Mouse (Mus musculus): ENCODE data around the gene Tmem132a.

GRCm38 (mm10) chr19:10842914-10843313 is 26.8 kb downstream of the Tmem132a start:
- TF ChIP-seq CTCF (IDR thresholded peaks at IDR 0.05; ENCODE audit: low read depth, low read length) (no peak), POLR2AphosphoS5 (IDR thresholded peaks at IDR 0.05; ENCODE audit: insufficient replicate concordance, low read depth, low read length) (no peak), TAL1 (conservative IDR thresholded peaks at IDR 0.05; ENCODE audit: low read depth, low read length) (no peak)

All from G1E (cell line).